Mouse (Mus musculus): Measurements from ENCODE around the gene D130043K22Rik.
"Not testable (repeated sequence)": the region's sequence is repeated elsewhere in the genome, so short reads cannot be mapped to it uniquely, and the experiment has no call there.

The D130043K22Rik gene

GRCm38 (mm10) chr13:24822663-24823343 is 22.1 kb upstream of the D130043K22Rik start:
- Histone ChIP-seq H3K36me3 (ENCODE audit: control insufficient read depth, insufficient read depth, low read length, poor library complexity, severe bottlenecking) (0 out of 2 replicates have a peak, but pooled peaks cover 2% of the 10 kb centered on the region), H3K27me3 (ENCODE audit: control insufficient read depth, insufficient read depth, low read length, poor library complexity, severe bottlenecking) (no peaks in the 10 kb centered on the region)
- no peak for DNase-seq (ENCODE audit: low read depth, low spot score)

- DNase-seq (ENCODE audit: low read depth, low spot score), result no peak
- H3K36me3 ChIP-seq (ENCODE audit: control insufficient read depth, insufficient read depth, low read length, poor library complexity, severe bottlenecking), result 0 out of 2 replicates have a peak, but pooled peaks cover 2% of the 10 kb centered on the region
- H3K27me3 ChIP-seq (ENCODE audit: control insufficient read depth, insufficient read depth, low read length, poor library complexity, severe bottlenecking), result no peaks in the 10 kb centered on the region
Measured at GRCm38 (mm10) chr13:24824647-24825046, 20.3 kb upstream of the D130043K22Rik start.

- no peaks in the 10 kb centered on the region for H3K36me3 ChIP-seq (ENCODE audit: control insufficient read depth, insufficient read depth, low read length, poor library complexity, severe bottlenecking)
- no peaks in the 10 kb centered on the region for H3K27me3 ChIP-seq (ENCODE audit: control insufficient read depth, insufficient read depth, low read length, poor library complexity, severe bottlenecking)
- no peak for DNase-seq (ENCODE audit: low read depth, low spot score)
Measured at GRCm38 (mm10) chr13:24825587-24825986, 19.3 kb upstream of the D130043K22Rik start.

- DNase-seq (ENCODE audit: low read depth, low spot score), result no peak
- Histone ChIP-seq H3K36me3 (ENCODE audit: control insufficient read depth, insufficient read depth, low read length, poor library complexity, severe bottlenecking) (no peaks in the 10 kb centered on the region), H3K27me3 (ENCODE audit: control insufficient read depth, insufficient read depth, low read length, poor library complexity, severe bottlenecking) (no peaks in the 10 kb centered on the region)
Measured at GRCm38 (mm10) chr13:24826116-24826515, 18.8 kb upstream of the D130043K22Rik start.

- Histone ChIP-seq H3K27me3 (ENCODE audit: control insufficient read depth, insufficient read depth, low read length, poor library complexity, severe bottlenecking) (no peaks in the 10 kb centered on the region), H3K36me3 (ENCODE audit: control insufficient read depth, insufficient read depth, low read length, poor library complexity, severe bottlenecking) (no peaks in the 10 kb centered on the region)
- DNase-seq (ENCODE audit: low read depth, low spot score), result peak; percentile 41
Measured at GRCm38 (mm10) chr13:24830756-24831352, 14.1 kb upstream of the D130043K22Rik start.

GRCm38 (mm10) chr13:24831353-24832130 is 13.4 kb upstream of the D130043K22Rik start, which contains the start of the genes Acot13 and Tdp2:
Gene Acot13, minus strand, starts transcription at chr13:24831540.
Gene Tdp2, plus strand, starts transcription at chr13:24831679.
- H3K36me3 ChIP-seq (ENCODE audit: control insufficient read depth, insufficient read depth, low read length, poor library complexity, severe bottlenecking), result peaks cover 2% of the 10 kb centered on the region; the same call in 1 of the 2 replicates
- peak; percentile 98 for DNase-seq (ENCODE audit: low read depth, low spot score)
- H3K27me3 ChIP-seq (ENCODE audit: control insufficient read depth, insufficient read depth, low read length, poor library complexity, severe bottlenecking), result no peaks in the 10 kb centered on the region

- DNase-seq (ENCODE audit: low read depth, low spot score), result peak; percentile 17
- Histone ChIP-seq H3K36me3 (ENCODE audit: control insufficient read depth, insufficient read depth, low read length, poor library complexity, severe bottlenecking) (peaks cover 2% of the 10 kb centered on the region; the same call in 1 of the 2 replicates), H3K27me3 (ENCODE audit: control insufficient read depth, insufficient read depth, low read length, poor library complexity, severe bottlenecking) (no peaks in the 10 kb centered on the region)
Measured at GRCm38 (mm10) chr13:24832131-24832810, 12.7 kb upstream of the D130043K22Rik start.

- H3K27me3 ChIP-seq (ENCODE audit: control insufficient read depth, insufficient read depth, low read length, poor library complexity, severe bottlenecking), result no peaks in the 10 kb centered on the region
- DNase-seq (ENCODE audit: low read depth, low spot score), result no peak
- peaks cover 2% of the 10 kb centered on the region; the same call in 1 of the 2 replicates for H3K36me3 ChIP-seq (ENCODE audit: control insufficient read depth, insufficient read depth, low read length, poor library complexity, severe bottlenecking)
Measured at GRCm38 (mm10) chr13:24832811-24833155, 12.2 kb upstream of the D130043K22Rik start.

GRCm38 (mm10) chr13:24837765-24838164 is 7.2 kb upstream of the D130043K22Rik start:
- not testable (repeated sequence) for H3K36me3 ChIP-seq (ENCODE audit: control insufficient read depth, insufficient read depth, low read length, poor library complexity, severe bottlenecking); H3K27me3 ChIP-seq (ENCODE audit: control insufficient read depth, insufficient read depth, low read length, poor library complexity, severe bottlenecking); DNase-seq (ENCODE audit: low read depth, low spot score)

GRCm38 (mm10) chr13:24839831-24840230 is 5.1 kb upstream of the D130043K22Rik start:
- no peak for DNase-seq (ENCODE audit: low read depth, low spot score)
- Histone ChIP-seq H3K36me3 (ENCODE audit: control insufficient read depth, insufficient read depth, low read length, poor library complexity, severe bottlenecking) (peaks cover 2% of the 10 kb centered on the region; the same call in 1 of the 2 replicates), H3K27me3 (ENCODE audit: control insufficient read depth, insufficient read depth, low read length, poor library complexity, severe bottlenecking) (no peaks in the 10 kb centered on the region)

GRCm38 (mm10) chr13:24841702-24842101 is 3.2 kb upstream of the D130043K22Rik start:
- DNase-seq (ENCODE audit: low read depth, low spot score), result no peak
- H3K36me3 ChIP-seq (ENCODE audit: control insufficient read depth, insufficient read depth, low read length, poor library complexity, severe bottlenecking), result no peaks in the 10 kb centered on the region
- no peaks in the 10 kb centered on the region for H3K27me3 ChIP-seq (ENCODE audit: control insufficient read depth, insufficient read depth, low read length, poor library complexity, severe bottlenecking)

- DNase-seq (ENCODE audit: low read depth, low spot score), result no peak
- Histone ChIP-seq H3K27me3 (ENCODE audit: control insufficient read depth, insufficient read depth, low read length, poor library complexity, severe bottlenecking) (no peaks in the 10 kb centered on the region), H3K36me3 (ENCODE audit: control insufficient read depth, insufficient read depth, low read length, poor library complexity, severe bottlenecking) (no peaks in the 10 kb centered on the region)
Measured at GRCm38 (mm10) chr13:24849318-24849717, 4.4 kb downstream of the D130043K22Rik start.

- Histone ChIP-seq H3K36me3 (ENCODE audit: control insufficient read depth, insufficient read depth, low read length, poor library complexity, severe bottlenecking) (no peaks in the 10 kb centered on the region), H3K27me3 (ENCODE audit: control insufficient read depth, insufficient read depth, low read length, poor library complexity, severe bottlenecking) (no peaks in the 10 kb centered on the region)
- DNase-seq (ENCODE audit: low read depth, low spot score), result no peak
Measured at GRCm38 (mm10) chr13:24851989-24852388, 7.1 kb downstream of the D130043K22Rik start.

- Histone ChIP-seq H3K36me3 (ENCODE audit: control insufficient read depth, insufficient read depth, low read length, poor library complexity, severe bottlenecking) (no peaks in the 10 kb centered on the region), H3K27me3 (ENCODE audit: control insufficient read depth, insufficient read depth, low read length, poor library complexity, severe bottlenecking) (no peaks in the 10 kb centered on the region)
- no peak for DNase-seq (ENCODE audit: low read depth, low spot score)
Measured at GRCm38 (mm10) chr13:24852570-24852969, 7.6 kb downstream of the D130043K22Rik start.
